Mouse (Mus musculus) lung, postnatal 0 days (tissue): ENCODE measurements around the gene Incenp.

ENCODE experiments used
- CTCF ChIP-seq: IDR thresholded peaks from 2 replicates; pipeline ENCODE4 v1.5.1; 2016; ENCODE audit warnings: antibody characterized with exemption, mild to moderate bottlenecking
- EP300 ChIP-seq: IDR thresholded peaks from 2 replicates; pipeline ENCODE4 v1.6.1; 2016; ENCODE audit warnings: antibody characterized with exemption, mild to moderate bottlenecking, control low read depth

DNA sequence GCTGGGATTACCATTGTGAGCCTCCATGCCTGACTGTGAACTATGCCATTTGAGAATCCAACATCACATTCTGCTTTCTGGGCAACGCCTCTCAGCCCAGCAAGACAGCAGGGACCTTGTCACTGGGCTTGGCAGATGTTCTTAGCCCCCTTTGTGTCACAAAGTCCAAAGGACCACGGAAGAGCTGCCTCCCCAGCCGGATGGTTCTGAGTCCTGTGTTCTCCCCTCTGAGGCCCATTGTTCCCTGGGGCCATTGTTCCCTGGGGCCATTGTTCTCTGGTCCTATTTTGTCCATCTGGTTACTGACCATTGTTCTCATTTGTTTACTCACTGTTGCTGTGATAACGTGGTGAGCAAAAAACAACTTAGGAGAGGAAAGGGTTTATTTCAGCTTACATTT is 41.6 kb upstream of the Incenp start:
- no peak for TF ChIP-seq CTCF
- no peak for TF ChIP-seq EP300
